15 mouse cellular contexts compared by ENCODE assay signal in the genomic region with DNA sequence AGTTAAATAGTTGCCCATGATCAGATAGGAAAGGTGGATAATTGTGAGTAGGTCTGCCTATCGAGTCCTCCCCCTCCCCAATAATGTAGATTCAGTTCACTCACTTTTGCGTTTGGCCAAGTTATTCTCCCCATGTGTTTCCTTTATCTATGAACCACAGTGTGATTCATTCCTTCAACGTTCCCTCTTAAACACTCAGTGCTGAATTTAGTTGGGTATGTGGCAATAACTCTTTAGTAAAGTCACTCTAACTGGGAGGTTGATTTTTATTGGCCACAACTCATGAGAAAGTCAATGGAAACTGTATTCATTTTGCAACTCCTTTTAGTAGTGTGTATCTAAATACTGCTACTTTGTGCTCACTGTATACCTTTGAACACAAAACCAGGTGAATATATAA.
"Had no signal": no experiment of that assay in that cellular context is flagged by ENCODE, and none has a peak within 500 bp of the region (broad histone marks: within the 10 kb centered on the region; RNA-seq: fewer than 3 reads in every experiment).

No protein-coding gene starts in this region.

- DNase-seq: liver, postnatal 0 days; lung, adult 2 months; lung, postnatal 10 days; lung, postnatal 4 days; midbrain, embryonic 14.5 days; right cerebral cortex, postnatal 14 days; thymus, adult 18-20 months; thymus, postnatal 25 days; thymus, postnatal 4 days had no signal

- H3K27ac ChIP-seq: liver, embryonic 15.5 days; lung, embryonic 15.5 days; midbrain, embryonic 10.5 days; midbrain, embryonic 12.5 days; neural tube, embryonic 12.5 days had no signal

- H3K36me3 ChIP-seq: liver, embryonic 15.5 days; lung, embryonic 15.5 days; midbrain, embryonic 10.5 days; midbrain, embryonic 12.5 days; neural tube, embryonic 12.5 days had no signal

- ATAC-seq: liver, postnatal 0 days; midbrain, embryonic 16.5 days had no signal

- H3K9ac ChIP-seq: liver, embryonic 15.5 days; liver, postnatal 0 days; lung, embryonic 15.5 days; midbrain, embryonic 12.5 days; neural tube, embryonic 12.5 days had no signal

- H3K9me3 ChIP-seq: liver, embryonic 15.5 days; lung, embryonic 15.5 days; midbrain, embryonic 10.5 days; midbrain, embryonic 12.5 days; neural tube, embryonic 12.5 days had no signal

- H3K4me1 ChIP-seq: liver, embryonic 15.5 days; lung, embryonic 15.5 days; midbrain, embryonic 10.5 days; midbrain, embryonic 12.5 days; neural tube, embryonic 12.5 days had no signal

- H3K4me3 ChIP-seq: liver, embryonic 15.5 days; lung, embryonic 15.5 days; midbrain, embryonic 10.5 days; midbrain, embryonic 12.5 days; neural tube, embryonic 12.5 days had no signal

- H3K4me2 ChIP-seq: liver, embryonic 15.5 days; lung, embryonic 15.5 days; midbrain, embryonic 12.5 days; neural tube, embryonic 12.5 days had no signal

- H3K27me3 ChIP-seq: liver, embryonic 15.5 days; lung, embryonic 15.5 days; midbrain, embryonic 12.5 days; neural tube, embryonic 12.5 days had no signal
